Mouse (Mus musculus) brown adipose tissue, adult 24 weeks (tissue): ENCODE results near the gene Lrig1. TPM values are rescaled to one million over a fixed set of nuclear protein-coding genes. Genes with fewer than 3 reads are reported as not detected.
"Not testable (repeated sequence)": the region's sequence is repeated elsewhere in the genome, so short reads cannot be mapped to it uniquely, and the experiment has no call there.

Source experiments
- H3K27ac ChIP-seq: fragments of 200-500 bp; replicated peaks from 2 replicates; pipeline ENCODE4 v1.5.1; 2012; ENCODE audit warnings: low read depth, mild to moderate bottlenecking, low read length
- H3K4me1 ChIP-seq: fragments of 200-500 bp; 2 replicates; pipeline ENCODE4 v1.6.1; 2012; ENCODE audit warnings: low read length, mixed read lengths; ENCODE audit not compliant: control insufficient read depth, insufficient read depth, insufficient read length
- H3K4me3 ChIP-seq: fragments of 200-500 bp; 2 replicates; pipeline ENCODE4 v1.5.1; 2012; ENCODE audit warnings: low read depth, mild to moderate bottlenecking, low read length, moderate library complexity; ENCODE audit not compliant: insufficient read depth
- polyA plus RNA-seq: library from polyadenylated mRNA; stranded (reverse); fragments of >200 nt; gene quantifications from 2 replicates; pipeline ENCODE4 v1.2.4, GENCODE M21; 2012; ENCODE audit not compliant: missing spikeins, insufficient read depth, insufficient read length

Gene Lrig1
- polyA plus RNA-seq, 1 experiment, result 23.3 TPM

GRCm38 (mm10) chr6:94584147-94584695 lies 115.7 kb downstream of the Lrig1 start:
- Histone ChIP-seq H3K4me1 (no peaks in the 10 kb centered on the region), H3K27ac (no peak overlapping the region), H3K4me3 (no peak overlapping the region)

- Histone ChIP-seq H3K27ac (no peak overlapping the region), H3K4me1 (no peaks in the 10 kb centered on the region), H3K4me3 (no peak overlapping the region)
These were observed 117.9 kb downstream of the Lrig1 start for GRCm38 (mm10) chr6:94582055-94582454.

GRCm38 (mm10) chr6:94577991-94578390 lies 122.0 kb downstream of the Lrig1 start:
- Histone ChIP-seq H3K4me3 (no peak overlapping the region), H3K27ac (no peak overlapping the region), H3K4me1 (no peaks in the 10 kb centered on the region)

- Histone ChIP-seq H3K27ac (no peak overlapping the region), H3K4me3 (no peak overlapping the region), H3K4me1 (no peaks in the 10 kb centered on the region)
These were observed 124.3 kb downstream of the Lrig1 start for GRCm38 (mm10) chr6:94575526-94576166.

- Histone ChIP-seq H3K27ac (no peak overlapping the region), H3K4me1 (no peaks in the 10 kb centered on the region; the same call in 1 of the 2 replicates), H3K4me3 (no peak overlapping the region)
These were observed 131.9 kb downstream of the Lrig1 start for GRCm38 (mm10) chr6:94568040-94568439.

- Histone ChIP-seq H3K4me1 (no peaks in the 10 kb centered on the region; the same call in 1 of the 2 replicates), H3K27ac (no peak overlapping the region), H3K4me3 (no peak overlapping the region)
These were observed 134.2 kb downstream of the Lrig1 start for GRCm38 (mm10) chr6:94565766-94566165.

- H3K27ac ChIP-seq, result peak overlapping the region; percentile 70
- no peaks in the 10 kb centered on the region; the same call in 1 of the 2 replicates for H3K4me1 ChIP-seq
- peak overlapping the region; percentile 6; the same call in 1 of the 2 replicates for H3K4me3 ChIP-seq
These were observed 136.6 kb downstream of the Lrig1 start for GRCm38 (mm10) chr6:94563203-94563940.

- Histone ChIP-seq H3K4me1 (no peaks in the 10 kb centered on the region; the same call in 1 of the 2 replicates), H3K4me3 (no peak overlapping the region), H3K27ac (no peak overlapping the region)
These were observed 138.6 kb downstream of the Lrig1 start for GRCm38 (mm10) chr6:94561346-94561745.

GRCm38 (mm10) chr6:94560896-94561295 lies 139.1 kb downstream of the Lrig1 start:
- Histone ChIP-seq H3K4me1 (no peaks in the 10 kb centered on the region; the same call in 1 of the 2 replicates), H3K4me3 (no peak overlapping the region), H3K27ac (no peak overlapping the region)

GRCm38 (mm10) chr6:94558603-94559002 lies 141.4 kb downstream of the Lrig1 start:
- not testable (repeated sequence) for H3K27ac ChIP-seq

More at GRCm38 (mm10) chr6:94558603-94559002, 141.4 kb downstream of the Lrig1 start:
- not testable (repeated sequence) for H3K4me1 ChIP-seq, H3K4me3 ChIP-seq

Other genes starting within 250 kb of the Lrig1 start
- 21.4 and 26.0 TPM in 2 replicates for gene Slc25a26, start 199.8 kb downstream of the Lrig1 start, polyA plus RNA-seq